Mouse (Mus musculus) erythroblast, embryonic 14.5 days (primary cell): ENCODE measurements around the gene Ptprk.

Experiments
- GATA1 ChIP-seq: IDR thresholded peaks from 2 replicates; pipeline ENCODE4 v1.6.1; 2012; ENCODE audit warnings: low read length, inconsistent platforms, mixed read lengths
- TAL1 ChIP-seq: IDR thresholded peaks from 3 replicates; pipeline ENCODE4 v1.6.1; 2012; ENCODE audit warnings: low read length, inconsistent platforms, mixed read lengths

- TF ChIP-seq GATA1 (no peak), TAL1 (no peak)
These were observed 24.3 kb downstream of the Ptprk start for GRCm38 (mm10) chr10:28098923-28099322.
